Mouse (Mus musculus): ENCODE data around the gene Golt1a. TPM values are rescaled to one million over a fixed set of nuclear protein-coding genes. Genes with fewer than 3 reads are reported as not detected.
"Not testable (repeated sequence)": the region's sequence is repeated elsewhere in the genome, so short reads cannot be mapped to it uniquely, and the experiment has no call there.

The Golt1a gene
- polyA plus RNA-seq, 1 experiment = not detected

DNA sequence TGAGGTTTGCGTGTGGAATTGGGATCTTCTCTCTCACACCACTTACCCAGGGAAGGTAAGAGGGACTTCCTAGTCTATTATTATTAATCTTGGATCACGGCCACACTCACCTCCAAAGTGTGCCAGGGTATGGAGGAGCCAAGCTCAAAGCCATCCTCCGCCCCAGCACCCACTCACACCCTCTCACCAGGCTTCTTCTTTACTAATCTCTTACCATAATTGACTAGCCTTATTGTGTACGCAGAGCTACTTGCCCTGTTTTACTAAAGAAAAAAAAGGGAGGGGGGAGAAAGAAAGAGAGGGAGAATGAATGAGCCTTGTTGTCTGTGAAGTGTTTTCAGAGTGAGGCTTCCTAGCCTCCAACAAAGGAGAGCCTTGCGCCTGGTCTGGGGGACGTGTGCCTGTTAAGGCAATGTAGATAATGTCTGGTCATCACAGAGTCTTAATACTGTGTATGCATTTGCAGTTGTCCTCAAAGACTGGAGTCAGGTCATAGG, 18.7 kb downstream of the Golt1a start:
- DNase-seq (ENCODE audit: low read depth) = peak; percentile 72
- TF ChIP-seq POLR2A (IDR thresholded peaks at IDR 0.05; ENCODE audit: borderline replicate concordance, extremely low read depth, insufficient read depth, insufficient read length, poor library complexity, severe bottlenecking) (no peak), CTCF (IDR thresholded peaks at IDR 0.05; ENCODE audit: borderline replicate concordance, extremely low read depth, insufficient read depth, insufficient read length) (no peak)

DNA sequence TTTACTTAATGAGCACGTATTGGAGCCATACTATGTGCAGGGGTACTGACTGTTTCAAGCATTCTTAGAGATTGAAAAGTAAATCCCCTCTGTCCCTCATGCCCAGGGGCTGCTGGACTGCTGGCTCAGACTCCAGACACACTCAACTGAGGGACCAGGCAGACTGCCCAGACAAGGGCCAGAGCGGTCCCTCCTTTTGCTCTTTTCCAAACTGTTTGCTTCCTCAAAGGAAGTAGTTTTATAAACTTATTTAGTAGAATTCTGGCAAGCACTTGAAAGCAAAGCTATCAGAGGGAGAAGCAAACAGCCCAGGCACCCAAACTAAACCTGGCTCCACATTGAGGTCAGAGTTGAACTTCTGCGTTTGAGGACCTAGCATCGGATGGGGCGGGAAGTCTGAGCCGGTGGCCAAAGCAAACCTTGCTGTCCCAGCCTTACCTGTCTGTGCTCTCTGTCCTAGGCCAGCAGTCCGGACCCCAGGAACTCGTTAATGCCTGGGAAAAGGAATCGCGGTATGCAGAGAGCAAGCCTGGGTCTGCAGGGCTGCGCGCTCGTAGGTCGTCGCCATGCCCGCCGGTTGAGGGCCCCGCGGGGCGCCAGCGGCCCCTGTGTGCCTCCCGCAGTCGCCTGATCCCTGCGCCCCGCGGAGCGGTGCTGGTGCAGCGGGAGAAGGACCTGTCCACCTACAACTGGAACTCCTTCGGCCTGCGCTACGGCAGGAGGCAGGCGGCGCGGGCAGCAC, 19.5 kb downstream of the Golt1a start:
- DNase-seq (ENCODE audit: low read depth) = peak; percentile 68
- TF ChIP-seq CTCF (IDR thresholded peaks at IDR 0.05; ENCODE audit: borderline replicate concordance, extremely low read depth, insufficient read depth, insufficient read length) = no peak
- no peak for TF ChIP-seq POLR2A (IDR thresholded peaks at IDR 0.05; ENCODE audit: borderline replicate concordance, extremely low read depth, insufficient read depth, insufficient read length, poor library complexity, severe bottlenecking)

DNA sequence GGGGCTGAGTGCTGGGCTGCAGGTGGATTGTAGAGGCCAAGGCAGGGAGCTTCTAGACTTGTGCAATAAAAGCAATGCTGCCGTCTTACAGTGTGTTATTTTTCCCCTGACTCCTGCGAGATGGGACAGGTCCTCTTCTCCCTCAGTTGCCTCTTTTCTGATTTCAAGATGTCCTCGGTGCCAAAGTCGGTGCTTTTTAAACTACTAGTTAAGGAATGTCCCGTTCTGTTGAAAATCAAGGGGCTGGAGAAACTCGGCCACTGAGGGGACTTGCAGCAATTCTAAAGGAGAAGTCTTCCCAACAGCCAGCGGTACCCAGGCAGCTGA, 20.0 kb downstream of the Golt1a start:
- no peak for TF ChIP-seq POLR2A (IDR thresholded peaks at IDR 0.05; ENCODE audit: borderline replicate concordance, extremely low read depth, insufficient read depth, insufficient read length, poor library complexity, severe bottlenecking)
- no peak for TF ChIP-seq CTCF (IDR thresholded peaks at IDR 0.05; ENCODE audit: borderline replicate concordance, extremely low read depth, insufficient read depth, insufficient read length)
- no peak for DNase-seq (ENCODE audit: low read depth)

DNA sequence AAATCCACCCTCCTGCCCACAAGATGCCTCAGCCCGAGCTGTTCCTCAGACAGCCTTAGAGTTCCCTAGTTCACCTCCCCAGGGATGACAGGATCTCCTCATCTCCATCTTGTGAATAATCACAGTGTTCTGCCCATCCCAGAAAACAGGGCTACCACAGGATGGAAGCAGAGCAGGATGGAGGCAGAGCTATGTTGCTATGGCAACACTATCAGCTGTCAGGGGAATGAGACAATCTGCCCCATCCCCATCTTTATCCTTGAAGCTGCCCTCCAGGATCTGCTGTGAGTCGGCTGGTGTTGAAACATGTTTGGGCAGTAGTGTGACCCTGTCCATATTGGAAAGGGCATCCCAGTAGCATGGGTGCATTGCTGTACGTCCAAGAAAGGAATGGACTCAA, 21.5 kb downstream of the Golt1a start:
- peak; percentile 81 for DNase-seq (ENCODE audit: low read depth)
- TF ChIP-seq CTCF (IDR thresholded peaks at IDR 0.05; ENCODE audit: borderline replicate concordance, extremely low read depth, insufficient read depth, insufficient read length) (no peak), POLR2A (IDR thresholded peaks at IDR 0.05; ENCODE audit: borderline replicate concordance, extremely low read depth, insufficient read depth, insufficient read length, poor library complexity, severe bottlenecking) (no peak)

DNA sequence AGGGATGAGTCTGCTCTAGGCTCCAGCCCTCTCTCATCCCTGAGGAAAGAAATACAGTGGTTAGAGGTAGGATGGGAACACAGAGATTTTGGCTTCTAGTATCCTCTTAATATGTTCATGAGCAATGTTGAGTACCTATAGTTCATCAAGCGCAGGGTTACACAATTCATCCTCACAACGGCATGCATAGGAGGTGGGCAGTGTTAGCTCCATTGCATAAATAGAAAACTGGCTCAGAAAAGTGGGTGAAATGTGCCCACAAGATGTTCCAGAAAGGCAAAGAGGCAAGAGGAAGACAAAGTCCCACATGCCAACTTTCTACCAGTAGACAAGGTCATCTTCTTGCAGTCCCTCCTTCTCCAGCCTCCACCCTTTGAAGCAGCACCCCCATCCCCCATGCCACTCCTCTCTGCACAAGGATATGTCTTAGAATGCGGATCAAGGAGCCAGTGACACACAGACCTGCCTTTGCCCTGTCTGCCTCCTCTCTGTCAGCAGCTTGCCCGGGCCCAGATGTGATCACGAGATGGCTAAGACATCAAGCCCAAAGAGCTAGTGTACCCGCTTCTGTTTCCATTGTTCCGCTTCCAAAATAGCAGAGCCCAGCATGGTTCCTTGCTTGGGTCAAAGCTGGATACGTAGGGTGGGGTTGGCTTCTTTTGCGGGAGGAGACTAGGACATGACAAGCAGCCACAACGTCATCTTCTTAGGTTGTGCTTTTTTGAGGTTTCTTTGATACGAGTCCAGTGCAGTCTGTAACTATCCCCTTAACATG, 23.2 kb downstream of the Golt1a start:
- no peak for TF ChIP-seq CTCF (IDR thresholded peaks at IDR 0.05; ENCODE audit: borderline replicate concordance, extremely low read depth, insufficient read depth, insufficient read length)
- no peak for TF ChIP-seq POLR2A (IDR thresholded peaks at IDR 0.05; ENCODE audit: borderline replicate concordance, extremely low read depth, insufficient read depth, insufficient read length, poor library complexity, severe bottlenecking)
- no peak for DNase-seq (ENCODE audit: low read depth)

DNA sequence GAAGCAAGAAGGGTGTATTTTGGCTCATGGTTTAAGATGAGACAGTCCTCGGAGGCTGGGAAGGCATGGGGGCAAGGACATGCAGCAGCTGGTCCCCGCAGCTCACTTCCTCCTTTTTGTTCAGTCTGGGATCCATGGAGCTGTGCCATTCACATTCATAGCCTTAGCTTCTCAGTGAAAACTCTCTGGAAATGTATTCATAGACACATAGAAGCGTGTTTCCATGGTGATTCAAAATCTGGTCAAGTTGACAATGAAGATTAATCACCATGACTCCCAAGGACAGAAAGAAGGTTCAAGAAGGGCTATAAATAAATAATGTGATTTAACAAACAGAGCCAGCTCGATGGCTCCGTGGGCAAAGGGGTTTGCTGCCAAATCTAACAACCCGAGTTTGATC, 24.3 kb downstream of the Golt1a start:
- peak; percentile 59 for DNase-seq (ENCODE audit: low read depth)
- no peak for TF ChIP-seq POLR2A (IDR thresholded peaks at IDR 0.05; ENCODE audit: borderline replicate concordance, extremely low read depth, insufficient read depth, insufficient read length, poor library complexity, severe bottlenecking)
- no peak for TF ChIP-seq CTCF (IDR thresholded peaks at IDR 0.05; ENCODE audit: borderline replicate concordance, extremely low read depth, insufficient read depth, insufficient read length)

DNA sequence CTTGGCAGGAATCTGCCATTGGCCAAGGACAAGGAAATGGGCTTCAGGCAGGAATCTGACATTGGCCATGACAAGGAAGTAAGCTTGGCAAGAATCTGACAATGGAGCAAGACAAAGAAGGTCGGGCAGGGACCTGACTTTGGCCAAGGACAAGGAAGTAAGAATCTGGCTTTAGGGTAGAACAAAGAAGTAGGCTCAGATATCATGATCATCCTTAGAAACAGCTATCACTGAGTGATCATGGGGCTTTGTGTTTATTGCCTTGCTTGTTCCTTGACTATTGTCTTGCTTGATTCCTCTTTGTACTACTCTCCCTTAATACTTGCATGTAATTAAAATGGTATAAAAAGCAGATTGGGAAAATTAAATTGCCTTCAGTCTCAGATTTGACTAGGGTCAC, 30.8 kb downstream of the Golt1a start:
- not testable (repeated sequence) for DNase-seq (ENCODE audit: low read depth)

DNA sequence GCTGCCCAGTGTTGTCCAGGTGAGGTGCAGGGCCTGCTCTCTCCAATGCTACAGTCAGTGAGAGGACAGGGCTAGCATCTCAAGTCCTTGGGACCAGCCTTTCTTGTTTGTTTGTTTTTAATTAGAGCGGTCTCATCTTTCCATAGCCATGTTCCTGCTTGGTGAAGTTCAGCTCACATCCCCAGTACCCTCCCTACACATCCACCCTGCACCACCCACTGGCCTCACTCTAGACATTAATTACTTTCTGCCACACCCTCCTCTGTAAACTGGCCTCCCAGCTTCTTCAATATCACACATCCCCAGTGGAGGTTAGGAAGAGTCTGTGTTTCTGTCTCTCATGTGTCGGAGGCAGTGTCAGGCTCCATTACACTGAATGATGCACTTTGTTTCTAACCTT, 34.8 kb downstream of the Golt1a start:
- no peak for DNase-seq (ENCODE audit: low read depth)
- TF ChIP-seq POLR2A (IDR thresholded peaks at IDR 0.05; ENCODE audit: borderline replicate concordance, extremely low read depth, insufficient read depth, insufficient read length, poor library complexity, severe bottlenecking) = no peak
- no peak for TF ChIP-seq CTCF (IDR thresholded peaks at IDR 0.05; ENCODE audit: borderline replicate concordance, extremely low read depth, insufficient read depth, insufficient read length)

DNA sequence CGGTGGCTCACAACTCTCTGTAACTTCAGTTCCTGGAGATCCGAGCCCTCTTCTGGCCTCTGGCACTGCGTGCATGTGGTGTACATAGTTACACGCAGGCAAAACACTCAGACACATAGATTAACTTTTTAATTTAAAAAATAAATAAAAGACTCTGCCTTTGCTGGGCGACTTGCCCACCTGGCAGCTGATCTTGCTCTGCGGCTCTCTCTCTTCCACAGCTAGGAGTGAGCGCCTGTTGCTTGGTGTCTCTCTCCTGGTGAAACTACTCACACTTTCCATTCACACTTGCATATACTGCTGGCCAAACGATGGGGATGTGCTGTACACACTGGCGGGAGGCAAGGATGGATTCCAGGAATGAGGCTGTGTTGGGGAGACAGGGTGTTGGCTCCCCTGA, 36.9 kb downstream of the Golt1a start:
- no peak for DNase-seq (ENCODE audit: low read depth)
- no peak for TF ChIP-seq POLR2A (IDR thresholded peaks at IDR 0.05; ENCODE audit: borderline replicate concordance, extremely low read depth, insufficient read depth, insufficient read length, poor library complexity, severe bottlenecking)
- no peak for TF ChIP-seq CTCF (IDR thresholded peaks at IDR 0.05; ENCODE audit: borderline replicate concordance, extremely low read depth, insufficient read depth, insufficient read length)

DNA sequence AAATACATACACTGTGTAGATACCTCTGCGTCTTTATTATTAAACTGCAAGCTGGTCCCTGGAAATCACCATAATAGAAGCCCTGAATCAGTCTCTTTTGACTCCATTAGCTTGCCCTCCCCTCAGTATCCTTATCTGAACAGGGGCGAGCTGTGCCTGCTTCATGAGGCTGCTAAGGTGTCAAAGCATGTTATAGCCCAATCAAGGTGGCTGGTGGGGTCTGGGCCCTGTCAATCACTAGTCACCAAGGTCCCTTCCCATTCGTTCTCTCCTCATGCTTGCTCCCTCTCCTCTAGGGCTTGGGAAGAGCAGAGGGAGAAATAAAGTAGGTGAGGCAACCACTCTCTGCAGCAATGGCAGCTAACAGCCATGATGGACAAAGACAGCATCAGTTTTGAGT, 37.6 kb downstream of the Golt1a start:
- TF ChIP-seq POLR2A (IDR thresholded peaks at IDR 0.05; ENCODE audit: borderline replicate concordance, extremely low read depth, insufficient read depth, insufficient read length, poor library complexity, severe bottlenecking) = no peak
- no peak for TF ChIP-seq CTCF (IDR thresholded peaks at IDR 0.05; ENCODE audit: borderline replicate concordance, extremely low read depth, insufficient read depth, insufficient read length)
- no peak for DNase-seq (ENCODE audit: low read depth)

DNA sequence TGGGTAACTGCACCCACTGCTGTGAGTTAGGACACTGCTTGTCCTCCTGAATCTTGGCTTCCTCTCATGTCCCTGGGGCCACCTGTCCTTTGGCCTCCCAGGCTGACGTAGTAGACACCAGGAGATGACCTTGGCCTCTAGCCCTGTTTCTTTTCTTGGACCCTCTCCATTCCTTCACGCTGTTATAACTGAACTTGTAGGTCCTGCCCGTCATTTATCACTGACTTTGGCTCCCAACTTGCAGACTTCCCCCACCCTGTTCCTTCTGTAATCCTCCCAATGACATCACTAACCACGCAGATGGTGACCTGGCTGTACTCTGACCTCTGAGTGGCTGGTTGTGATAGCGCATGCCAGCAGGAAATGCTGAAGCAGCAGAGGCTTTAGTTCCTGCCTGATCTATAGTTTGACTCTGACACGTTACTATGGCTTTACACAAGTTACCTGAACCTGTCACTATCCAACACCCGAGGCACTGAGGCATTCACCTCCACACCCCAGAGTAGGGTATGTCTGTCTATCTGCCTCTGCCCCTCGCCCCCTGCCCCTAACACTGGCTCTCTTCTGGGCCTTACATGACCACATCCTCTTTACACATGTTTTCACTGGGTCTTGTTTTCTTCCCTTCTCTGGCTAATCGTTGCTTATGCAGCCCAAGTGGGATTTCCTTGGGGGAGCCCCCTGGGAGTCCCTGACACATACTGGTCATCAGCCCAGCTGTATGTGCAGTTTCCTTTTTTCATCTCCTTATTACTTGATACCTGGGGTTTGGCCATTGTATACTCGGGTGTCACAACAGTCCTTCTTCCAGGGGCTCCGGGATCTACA, 38.3 kb downstream of the Golt1a start:
- no peak for DNase-seq (ENCODE audit: low read depth)
- TF ChIP-seq POLR2A (IDR thresholded peaks at IDR 0.05; ENCODE audit: borderline replicate concordance, extremely low read depth, insufficient read depth, insufficient read length, poor library complexity, severe bottlenecking) = no peak
- TF ChIP-seq CTCF (IDR thresholded peaks at IDR 0.05; ENCODE audit: borderline replicate concordance, extremely low read depth, insufficient read depth, insufficient read length) = no peak
